Mouse (Mus musculus): ENCODE measurements at regions not wholly inside any gene's neighbourhood (a gene's known extent, or its start where the extent isn't known, plus 50 kb on each side); places are given as distances from the start of the nearest gene placed in this dataset.

DNA sequence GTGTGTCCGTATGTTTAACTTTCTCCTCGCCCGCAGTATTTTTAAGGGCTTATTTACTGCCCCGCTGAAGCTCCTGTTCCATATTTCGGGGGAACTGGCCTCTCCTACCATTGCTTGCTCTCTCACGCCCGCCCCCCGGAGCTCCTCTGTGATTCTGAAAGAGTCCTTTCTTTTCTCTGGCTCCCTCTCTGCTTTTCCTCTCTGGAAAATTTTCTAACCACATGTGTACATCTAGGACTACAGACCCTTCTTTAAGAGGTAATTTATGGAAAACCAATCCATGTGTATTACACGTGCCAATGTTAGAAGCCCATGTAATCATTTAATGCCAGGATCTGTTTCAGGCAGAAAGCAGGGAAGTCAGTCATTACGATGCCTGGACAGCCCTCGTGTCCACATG is 106.6 kb upstream of the Oxgr1 start:
- Histone ChIP-seq H3K4me1 (ENCODE audit: control insufficient read depth, insufficient read depth, low read length) (no peaks in the 10 kb centered on the region), H3K36me3 (ENCODE audit: control insufficient read depth, insufficient read depth, low read length, poor library complexity, severe bottlenecking) (no peaks in the 10 kb centered on the region), H3K9me3 (replicated peaks; ENCODE audit: control insufficient read depth, insufficient read depth, low read length, poor library complexity, severe bottlenecking) (no peaks in the 10 kb centered on the region), H3K9ac (ENCODE audit: low read depth, poor library complexity, severe bottlenecking) (no peak overlapping the region), H3K27ac (ENCODE audit: insufficient read depth, low read length) (no peak overlapping the region), H3K4me3 (ENCODE audit: low read depth, low read length) (no peak overlapping the region), H3K27me3 (ENCODE audit: control insufficient read depth, insufficient read depth, low read length, poor library complexity, severe bottlenecking) (no peaks in the 10 kb centered on the region)
- TF ChIP-seq CTCF (IDR thresholded peaks at IDR 0.05; ENCODE audit: low read depth, low read length) (no peak), EP300 (IDR thresholded peaks at IDR 0.05; ENCODE audit: insufficient read depth, low read depth, low read length) (no peak)

DNA sequence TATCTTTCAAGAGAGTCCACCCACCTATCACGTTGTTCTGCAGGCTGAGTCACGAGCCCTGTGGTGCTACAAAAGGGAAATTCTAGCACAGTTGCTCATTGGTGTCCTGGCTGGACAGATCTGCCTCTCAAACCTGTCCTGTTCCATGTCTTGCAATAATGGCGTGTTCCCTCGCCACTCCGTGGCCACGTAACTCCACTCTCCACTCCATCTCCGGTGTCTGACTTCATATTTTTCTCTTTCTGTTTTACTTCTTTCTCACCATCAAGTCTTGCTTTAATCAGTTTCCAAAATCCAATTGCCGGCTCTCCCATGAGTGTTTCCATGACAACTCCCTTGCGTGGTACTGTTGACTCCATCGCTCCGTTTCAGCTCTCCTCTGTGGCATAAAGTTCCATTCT is 107.1 kb upstream of the Oxgr1 start:
- H3K36me3 ChIP-seq (ENCODE audit: control insufficient read depth, insufficient read depth, low read length, poor library complexity, severe bottlenecking) = no peaks in the 10 kb centered on the region
- no peak overlapping the region for H3K4me3 ChIP-seq (ENCODE audit: low read depth, low read length)
- H3K9me3 ChIP-seq (replicated peaks; ENCODE audit: control insufficient read depth, insufficient read depth, low read length, poor library complexity, severe bottlenecking) = no peaks in the 10 kb centered on the region
- H3K4me1 ChIP-seq (ENCODE audit: control insufficient read depth, insufficient read depth, low read length) = no peaks in the 10 kb centered on the region
- H3K27ac ChIP-seq (ENCODE audit: insufficient read depth, low read length) = no peak overlapping the region
- H3K27me3 ChIP-seq (ENCODE audit: control insufficient read depth, insufficient read depth, low read length, poor library complexity, severe bottlenecking) = no peaks in the 10 kb centered on the region
- no peak overlapping the region for H3K9ac ChIP-seq (ENCODE audit: low read depth, poor library complexity, severe bottlenecking)
- TF ChIP-seq POLR2A (IDR thresholded peaks at IDR 0.05; ENCODE audit: insufficient read depth, low read length) (no peak), CTCF (IDR thresholded peaks at IDR 0.05; ENCODE audit: low read depth, low read length) (no peak), EP300 (IDR thresholded peaks at IDR 0.05; ENCODE audit: insufficient read depth, low read depth, low read length) (no peak)

DNA sequence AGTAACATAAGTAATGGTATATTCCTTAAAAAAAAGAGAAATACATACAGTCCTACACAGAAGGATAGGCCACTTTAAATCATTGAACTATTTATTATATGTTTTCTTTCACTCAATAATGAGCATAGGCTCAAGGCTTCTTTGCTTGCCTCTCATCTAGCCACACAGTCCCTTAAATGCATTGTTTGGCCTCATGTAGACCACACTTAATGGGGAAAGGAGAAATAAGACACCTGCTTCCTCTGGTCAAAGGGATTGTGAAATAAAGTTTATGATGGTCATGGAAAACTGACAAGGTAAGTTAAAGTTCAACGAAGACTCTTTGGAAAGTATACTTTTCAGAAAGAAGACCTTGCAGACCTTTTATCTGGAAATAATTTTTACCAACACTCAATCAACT is 108.4 kb upstream of the Oxgr1 start:
- H3K36me3 ChIP-seq (ENCODE audit: control insufficient read depth, insufficient read depth, low read length, poor library complexity, severe bottlenecking) = no peaks in the 10 kb centered on the region
- H3K9ac ChIP-seq (ENCODE audit: low read depth, poor library complexity, severe bottlenecking) = no peak overlapping the region
- no peaks in the 10 kb centered on the region for H3K4me1 ChIP-seq (ENCODE audit: control insufficient read depth, insufficient read depth, low read length)
- no peak overlapping the region for H3K4me3 ChIP-seq (ENCODE audit: low read depth, low read length)
- no peak overlapping the region for H3K27ac ChIP-seq (ENCODE audit: insufficient read depth, low read length)
- H3K9me3 ChIP-seq (replicated peaks; ENCODE audit: control insufficient read depth, insufficient read depth, low read length, poor library complexity, severe bottlenecking) = no peaks in the 10 kb centered on the region
- no peak for TF ChIP-seq CTCF (IDR thresholded peaks at IDR 0.05; ENCODE audit: low read depth, low read length)
- no peaks in the 10 kb centered on the region for H3K27me3 ChIP-seq (ENCODE audit: control insufficient read depth, insufficient read depth, low read length, poor library complexity, severe bottlenecking)

DNA sequence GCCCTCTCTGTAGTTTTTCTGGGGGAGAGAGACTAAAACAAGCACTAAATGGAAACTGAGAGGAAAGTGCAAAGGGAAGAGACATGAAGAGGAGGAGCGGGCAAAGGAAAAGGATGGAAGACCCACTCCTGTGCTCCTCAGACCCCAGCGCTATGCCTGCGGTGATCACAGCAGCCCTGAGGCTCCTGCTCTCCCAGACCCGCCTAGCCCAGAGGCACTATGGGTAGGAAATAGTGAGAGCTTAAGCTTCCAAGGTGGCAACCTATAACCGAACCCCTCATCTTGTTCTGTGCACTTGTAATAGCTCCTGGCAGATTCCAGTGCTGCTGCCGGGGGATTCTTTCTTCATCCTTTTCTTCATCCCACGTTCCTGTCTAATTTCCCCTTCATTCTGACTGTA is 112.2 kb upstream of the Oxgr1 start:
- Histone ChIP-seq H3K4me1 (ENCODE audit: control insufficient read depth, insufficient read depth, low read length) (no peaks in the 10 kb centered on the region), H3K9me3 (replicated peaks; ENCODE audit: control insufficient read depth, insufficient read depth, low read length, poor library complexity, severe bottlenecking) (no peaks in the 10 kb centered on the region), H3K9ac (ENCODE audit: low read depth, poor library complexity, severe bottlenecking) (no peak overlapping the region), H3K27ac (ENCODE audit: insufficient read depth, low read length) (no peak overlapping the region), H3K4me3 (ENCODE audit: low read depth, low read length) (no peak overlapping the region), H3K27me3 (ENCODE audit: control insufficient read depth, insufficient read depth, low read length, poor library complexity, severe bottlenecking) (no peaks in the 10 kb centered on the region), H3K36me3 (ENCODE audit: control insufficient read depth, insufficient read depth, low read length, poor library complexity, severe bottlenecking) (no peaks in the 10 kb centered on the region)
- TF ChIP-seq EP300 (IDR thresholded peaks at IDR 0.05; ENCODE audit: insufficient read depth, low read depth, low read length) (no peak), POLR2A (IDR thresholded peaks at IDR 0.05; ENCODE audit: insufficient read depth, low read length) (no peak), CTCF (IDR thresholded peaks at IDR 0.05; ENCODE audit: low read depth, low read length) (no peak)

DNA sequence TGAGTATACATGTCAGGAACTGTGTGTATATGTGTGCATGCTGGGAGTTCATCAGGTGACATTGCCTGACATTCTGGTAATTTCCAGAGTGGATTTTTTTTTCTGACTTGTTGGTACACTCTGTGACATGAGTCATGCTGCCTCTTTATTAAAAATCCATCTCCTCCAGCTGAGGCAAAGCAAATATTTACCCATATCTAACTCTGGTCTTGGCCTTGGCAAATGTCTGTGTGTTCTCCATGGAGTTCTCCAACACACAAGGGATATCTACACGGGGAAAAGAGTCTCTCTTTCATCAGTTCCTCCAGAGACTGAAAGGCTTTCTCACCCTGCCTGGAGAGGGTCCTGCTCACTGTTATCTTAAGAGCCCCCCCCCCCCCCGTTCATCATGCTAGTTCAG is 111.3 kb upstream of the Mbnl2 start:
- H3K9ac ChIP-seq (ENCODE audit: low read depth, poor library complexity, severe bottlenecking) = no peak overlapping the region
- H3K4me1 ChIP-seq (ENCODE audit: control insufficient read depth, insufficient read depth, low read length) = no peaks in the 10 kb centered on the region
- H3K27ac ChIP-seq (ENCODE audit: insufficient read depth, low read length) = no peak overlapping the region
- no peaks in the 10 kb centered on the region for H3K36me3 ChIP-seq (ENCODE audit: control insufficient read depth, insufficient read depth, low read length, poor library complexity, severe bottlenecking)
- H3K27me3 ChIP-seq (ENCODE audit: control insufficient read depth, insufficient read depth, low read length, poor library complexity, severe bottlenecking) = peaks cover 2% of the 10 kb centered on the region; the same call in 1 of the 2 replicates
- no peak for TF ChIP-seq EP300 (IDR thresholded peaks at IDR 0.05; ENCODE audit: insufficient read depth, low read depth, low read length)
- no peak for TF ChIP-seq CTCF (IDR thresholded peaks at IDR 0.05; ENCODE audit: low read depth, low read length)
- TF ChIP-seq POLR2A (IDR thresholded peaks at IDR 0.05; ENCODE audit: insufficient read depth, low read length) = no peak
- no peak overlapping the region for H3K4me3 ChIP-seq (ENCODE audit: low read depth, low read length)
- H3K9me3 ChIP-seq (replicated peaks; ENCODE audit: control insufficient read depth, insufficient read depth, low read length, poor library complexity, severe bottlenecking) = no peaks in the 10 kb centered on the region

DNA sequence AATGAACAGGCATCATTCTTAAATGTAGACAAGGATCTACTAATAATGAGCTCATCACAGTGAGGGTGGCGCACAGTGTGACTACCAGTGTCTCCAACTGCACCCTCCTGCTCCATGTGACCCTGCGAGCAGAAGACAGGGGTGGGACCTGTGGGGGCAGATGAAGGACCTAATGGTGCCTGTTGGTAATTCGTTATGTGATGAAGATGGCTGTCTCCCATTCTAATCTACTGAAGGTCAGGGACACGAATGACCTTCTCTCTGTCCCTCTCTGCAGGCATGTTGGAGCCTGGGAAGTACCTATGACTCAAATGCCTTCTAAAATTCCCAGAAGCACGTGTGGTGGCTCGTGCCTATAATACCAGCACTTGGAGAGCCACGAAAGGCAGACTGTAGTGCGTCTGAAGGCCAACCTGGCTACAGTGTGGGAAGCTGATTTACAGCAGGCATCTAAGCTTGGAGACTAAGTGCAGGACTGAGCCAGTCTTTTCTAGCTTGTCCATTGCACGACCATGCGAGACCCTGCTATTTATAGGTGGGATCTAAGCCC is 109.9 kb upstream of the Mbnl2 start:
- Histone ChIP-seq H3K36me3 (ENCODE audit: control insufficient read depth, insufficient read depth, low read length, poor library complexity, severe bottlenecking) (no peaks in the 10 kb centered on the region), H3K27ac (ENCODE audit: insufficient read depth, low read length) (no peak overlapping the region), H3K4me3 (ENCODE audit: low read depth, low read length) (no peak overlapping the region), H3K9me3 (replicated peaks; ENCODE audit: control insufficient read depth, insufficient read depth, low read length, poor library complexity, severe bottlenecking) (no peaks in the 10 kb centered on the region), H3K4me1 (ENCODE audit: control insufficient read depth, insufficient read depth, low read length) (no peaks in the 10 kb centered on the region), H3K27me3 (ENCODE audit: control insufficient read depth, insufficient read depth, low read length, poor library complexity, severe bottlenecking) (peaks cover 2% of the 10 kb centered on the region; the same call in 1 of the 2 replicates), H3K9ac (ENCODE audit: low read depth, poor library complexity, severe bottlenecking) (no peak overlapping the region)
- TF ChIP-seq EP300 (IDR thresholded peaks at IDR 0.05; ENCODE audit: insufficient read depth, low read depth, low read length) (no peak), POLR2A (IDR thresholded peaks at IDR 0.05; ENCODE audit: insufficient read depth, low read length) (no peak), CTCF (IDR thresholded peaks at IDR 0.05; ENCODE audit: low read depth, low read length) (no peak)
